Mouse (Mus musculus) cerebellum, adult 2 months (tissue): ENCODE results near the gene Chka.

Experiments
- CTCF ChIP-seq: fragments of 200-500 bp; IDR thresholded peaks from 2 replicates; pipeline ENCODE4 v1.5.1; 2011; ENCODE audit warnings: low read depth, mild to moderate bottlenecking, control low read depth, low read length, moderate library complexity, borderline replicate concordance; ENCODE audit not compliant: insufficient read depth
- POLR2A ChIP-seq: fragments of 200-500 bp; IDR thresholded peaks from 2 replicates; pipeline ENCODE4 v1.6.1; 2011; ENCODE audit warnings: low read length, control low read depth, borderline replicate concordance; ENCODE audit not compliant: insufficient read depth

GRCm38 (mm10) chr19:3896208-3896607 is 44.6 kb downstream of the Chka start:
- TF ChIP-seq CTCF: no peak
- no peak for TF ChIP-seq POLR2A
